Mouse (Mus musculus) layer of hippocampus, postnatal 25 days (tissue): ENCODE measurements around the gene Tssk1. TPM values are rescaled to one million over a fixed set of nuclear protein-coding genes. Genes with fewer than 3 reads are reported as not detected.

Experiments
- DNase-seq, 2 experiments: peaks; one replicate each; pipeline ENCODE4 v3.0.0; 2022; ENCODE audit warnings: mixed read lengths in 2 of 2, low spot score in 1 of 2; ENCODE audit errors: extremely low spot score in 1 of 2
- total RNA-seq, 2 experiments: library from RNA; stranded (reverse); gene quantifications; 2 replicates each; pipeline ENCODE4 v1.2.3; 2021

Gene Tssk1
- total RNA-seq: under 1 TPM in 1 of 2 experiments, not detected in 1; 0.15 TPM

DNA sequence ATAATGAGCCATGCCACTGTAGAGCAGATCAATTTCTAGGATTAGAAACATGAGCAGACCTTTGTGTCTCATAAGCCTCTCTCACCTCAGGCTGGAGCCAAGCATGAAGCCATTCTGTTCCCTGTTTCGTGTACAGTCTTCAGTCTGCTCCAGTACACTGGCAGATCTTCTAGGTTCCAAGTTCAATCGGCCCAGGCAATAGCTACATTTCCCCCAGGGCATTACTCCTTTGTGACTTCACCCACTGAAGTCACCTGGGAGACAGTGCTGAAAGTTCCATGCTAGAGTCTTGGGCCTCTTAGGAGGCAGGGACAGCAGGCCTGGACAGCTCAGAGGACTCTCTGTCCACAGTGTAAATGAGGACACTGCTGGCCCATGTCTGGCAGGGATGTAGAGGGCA, at the start of gene Tssk1:
Tssk1 (plus strand) TSS at position 301 of the 400 bp plus-strand sequence.
- no peak for DNase-seq

DNA sequence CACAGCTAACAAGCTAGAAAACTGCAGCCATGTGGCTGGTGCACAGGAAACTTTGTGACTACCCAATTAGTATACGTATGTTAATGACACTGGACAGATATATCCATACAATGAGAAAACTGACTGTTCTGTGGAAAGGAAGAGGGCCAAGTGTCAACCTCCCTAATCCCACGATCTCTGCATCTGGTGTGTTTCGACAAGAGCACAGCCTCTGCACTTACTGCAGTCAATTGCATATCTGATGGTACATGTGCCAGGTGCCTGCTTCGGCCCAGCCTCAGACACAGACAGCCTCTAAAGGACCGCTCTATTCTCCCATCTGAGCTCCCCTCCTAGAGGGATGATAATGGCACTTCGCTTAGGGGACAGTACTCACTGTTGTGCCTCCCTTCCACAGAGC, 45.6 kb upstream of the Tssk1 start:
- no peak for DNase-seq

DNA sequence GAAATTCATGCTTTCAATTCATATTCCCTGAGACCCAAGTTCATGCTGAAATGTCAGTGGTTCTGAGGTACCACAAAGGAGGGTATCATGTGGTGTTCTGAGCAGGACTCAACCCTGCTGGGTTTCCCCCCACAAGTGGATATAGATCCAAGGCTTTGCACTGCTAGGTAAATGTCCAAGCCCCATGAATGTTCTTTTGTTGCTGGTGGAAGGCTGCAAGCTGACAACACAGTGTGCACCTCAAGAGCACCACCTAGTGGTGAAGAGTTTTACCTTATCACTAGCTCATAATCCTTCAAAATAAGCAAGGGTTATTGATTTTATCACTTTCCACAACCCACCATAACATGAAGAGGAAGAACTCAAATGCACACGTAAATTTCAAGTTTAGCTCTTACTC, 45.1 kb upstream of the Tssk1 start:
- DNase-seq: peak in 1 of 2 experiments; percentile 40

DNA sequence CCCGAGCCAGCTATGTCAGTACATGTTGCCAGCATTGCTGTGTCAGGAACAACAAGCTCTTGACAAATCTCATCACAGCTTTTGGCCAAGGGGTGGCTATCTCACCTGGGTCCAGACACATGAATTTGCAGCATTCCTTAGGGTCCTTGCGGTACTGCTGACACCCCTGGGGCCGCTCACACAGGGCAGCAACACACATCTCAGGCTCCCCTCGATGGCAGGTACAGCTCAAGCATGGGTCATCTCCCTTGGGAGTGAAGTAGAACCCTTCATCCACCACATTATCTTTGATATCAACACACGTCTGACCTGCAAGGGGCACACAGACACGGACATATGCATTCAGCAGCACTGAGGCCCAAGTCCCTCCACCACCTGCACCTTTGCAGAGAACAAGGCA, 44.5 kb upstream of the Tssk1 start:
- no peak for DNase-seq

DNA sequence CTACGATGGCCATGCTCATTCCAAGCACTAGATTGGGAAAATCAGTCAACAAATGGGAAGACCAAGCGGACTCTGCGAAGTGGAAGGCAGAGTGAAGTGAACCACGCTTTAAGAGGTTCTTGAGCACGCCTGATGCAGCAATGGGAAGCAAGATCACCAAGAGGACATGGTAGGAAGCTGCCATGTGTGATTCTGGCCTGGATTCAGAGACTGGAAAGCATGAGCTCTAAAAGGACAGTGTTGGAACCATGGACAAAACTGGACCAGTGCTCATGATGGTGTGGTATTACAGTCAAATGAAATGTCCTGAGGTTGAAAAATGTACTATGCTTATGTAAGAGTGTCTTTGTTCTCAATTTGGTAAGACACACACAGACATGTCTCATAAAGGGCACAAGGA, 42.7 kb upstream of the Tssk1 start:
- no peak for DNase-seq

DNA sequence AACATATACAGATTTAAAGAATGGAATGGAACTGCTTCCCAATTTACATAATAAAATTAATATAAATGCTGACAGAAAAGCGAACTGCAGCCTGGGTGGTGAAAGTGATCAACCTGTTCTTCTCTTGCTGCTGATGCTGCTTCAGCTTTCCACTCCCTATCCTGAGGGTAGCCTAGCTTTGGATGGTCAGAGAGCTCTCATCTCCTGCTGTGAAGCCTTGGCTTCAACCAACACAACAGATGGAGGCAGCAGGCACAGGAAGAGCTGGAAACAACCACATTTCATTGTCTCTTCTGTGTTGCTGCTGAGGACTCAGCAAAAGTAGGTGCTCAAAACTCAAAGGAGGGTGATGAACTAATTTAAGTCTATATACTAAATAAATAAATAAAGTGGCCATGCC, 42.2 kb upstream of the Tssk1 start:
- no peak for DNase-seq

DNA sequence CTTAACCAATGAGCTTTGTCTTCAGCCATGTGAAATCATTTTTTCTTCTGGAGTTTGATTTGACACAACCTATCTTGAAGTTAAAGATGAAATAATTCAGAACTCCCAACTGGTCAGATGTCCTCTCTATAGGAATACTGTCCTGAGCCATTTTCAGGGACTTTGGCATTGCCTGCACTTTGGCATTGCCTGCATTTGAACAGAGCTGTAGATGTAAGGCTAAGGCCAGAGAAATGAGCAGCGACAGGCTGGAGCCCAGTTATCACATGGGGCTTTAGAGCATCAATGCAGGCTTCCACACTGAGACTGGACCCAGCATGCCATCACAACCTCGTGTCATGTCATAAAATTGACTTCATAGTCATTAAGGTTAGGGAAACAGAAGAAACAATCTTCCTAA, 40.8 kb upstream of the Tssk1 start:
- no peak for DNase-seq

DNA sequence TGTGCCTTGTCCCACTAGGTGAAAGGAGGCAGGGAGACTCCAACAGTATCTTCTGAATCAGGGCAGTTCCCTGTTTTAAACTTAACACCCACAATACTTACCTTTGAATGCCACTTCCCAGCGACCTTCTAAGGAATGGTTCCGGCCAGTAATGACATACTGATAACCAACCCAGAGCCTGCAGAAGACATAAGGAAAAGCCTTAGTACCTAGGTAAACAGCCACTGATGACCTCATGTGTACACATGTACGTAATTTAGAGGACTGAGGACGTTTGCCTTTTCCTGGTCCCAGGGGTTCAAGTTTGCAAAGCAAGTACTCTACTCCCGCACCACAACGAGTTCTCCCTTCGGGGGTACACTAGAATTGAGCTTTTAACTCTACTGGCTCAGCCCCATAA, 36.9 kb upstream of the Tssk1 start:
- no peak for DNase-seq

DNA sequence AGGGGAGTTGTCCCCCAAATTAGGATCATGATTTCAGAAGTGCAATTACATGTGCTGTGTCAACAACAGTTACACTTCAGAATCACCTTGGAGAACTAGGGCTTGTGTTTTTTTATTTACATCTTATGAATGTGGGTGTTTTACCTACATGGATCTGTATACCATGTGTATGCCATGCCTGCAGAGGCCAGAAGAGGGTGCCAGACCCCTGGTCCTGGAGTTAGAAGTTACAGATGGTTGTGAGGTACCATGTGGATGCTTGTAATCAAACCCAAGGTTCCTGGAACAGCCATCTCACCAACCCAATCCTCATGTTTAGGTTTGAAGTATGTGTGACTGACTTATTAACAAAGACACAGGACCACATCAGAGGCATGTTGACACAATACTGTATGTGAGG, 35.4 kb upstream of the Tssk1 start:
- no peak for DNase-seq

DNA sequence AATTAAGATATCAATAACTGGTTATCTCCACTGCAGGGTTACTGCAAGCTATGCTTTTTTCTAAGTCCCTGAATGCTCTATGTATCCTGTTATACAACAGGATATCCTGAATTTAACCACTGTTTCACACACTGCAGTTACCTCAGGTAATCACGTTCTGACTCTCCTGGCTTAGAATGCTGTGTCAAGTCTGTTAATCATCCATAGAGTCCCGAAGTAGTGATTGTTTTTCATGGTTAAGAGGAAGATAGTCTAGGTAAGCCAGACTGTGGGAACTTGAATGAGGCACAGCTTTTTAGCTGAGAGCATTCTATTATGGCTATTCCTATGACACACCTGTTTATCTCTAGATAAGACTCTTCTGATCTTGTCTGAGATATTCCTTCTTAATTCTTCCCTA, 28.7 kb upstream of the Tssk1 start:
- no peak for DNase-seq

DNA sequence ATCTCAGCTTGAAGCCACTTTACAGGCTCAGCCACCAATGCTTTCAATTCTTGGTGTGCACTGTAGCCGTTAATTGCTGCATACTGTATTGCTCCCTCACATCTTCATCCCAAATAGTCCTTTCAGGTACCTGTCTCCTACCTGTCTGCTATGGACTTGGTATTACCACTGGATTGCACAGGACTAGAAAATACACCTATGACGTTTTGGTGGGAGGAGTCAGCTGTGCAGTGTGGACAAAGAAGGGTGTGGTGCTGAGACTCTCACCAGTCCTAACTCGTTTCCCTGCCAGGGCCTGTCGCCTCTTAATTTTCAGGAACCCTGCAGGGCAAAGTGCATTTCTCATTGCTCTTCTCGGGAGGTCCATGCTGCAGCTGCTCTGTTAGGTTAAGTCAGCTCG, 28.3 kb upstream of the Tssk1 start:
- no peak for DNase-seq

DNA sequence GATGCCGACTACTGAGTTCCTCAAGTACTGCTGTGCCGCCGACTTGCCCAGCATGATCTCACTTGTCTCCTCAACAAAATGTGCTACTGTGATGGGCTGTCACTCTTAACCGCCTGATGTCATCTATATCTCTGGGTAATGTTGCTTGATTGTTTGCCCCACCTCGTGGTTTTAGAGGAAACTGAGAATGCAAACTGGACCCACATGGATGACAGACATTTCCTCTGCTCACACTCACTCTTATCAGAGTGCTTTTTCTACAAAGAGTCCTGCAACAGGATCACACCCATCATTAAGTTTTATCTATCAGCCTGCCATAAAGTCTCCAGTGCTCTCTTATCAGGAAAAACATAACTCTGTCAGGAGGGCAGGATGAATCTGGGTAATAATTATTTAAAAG, 22.8 kb upstream of the Tssk1 start:
- DNase-seq: no peak

DNA sequence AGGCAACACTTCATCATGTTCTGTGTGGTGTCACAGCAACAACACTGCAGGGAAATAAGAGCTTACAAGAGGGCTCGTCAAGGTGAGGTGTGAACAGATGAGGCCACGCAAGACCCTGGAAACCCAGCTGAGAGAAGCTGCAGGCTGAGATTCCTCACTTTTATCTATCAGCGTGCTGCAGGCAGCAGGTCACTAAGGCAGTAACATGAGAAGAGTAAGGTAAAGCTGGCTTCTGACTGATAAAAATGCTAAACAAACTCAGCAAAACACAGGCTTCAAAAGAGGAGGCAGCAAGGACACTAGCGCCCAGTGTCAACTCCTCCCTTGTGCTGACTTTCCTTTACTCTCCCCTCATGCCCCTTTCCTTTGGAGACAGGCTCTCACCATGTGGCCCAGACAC, 21.0 kb upstream of the Tssk1 start:
- no peak for DNase-seq

DNA sequence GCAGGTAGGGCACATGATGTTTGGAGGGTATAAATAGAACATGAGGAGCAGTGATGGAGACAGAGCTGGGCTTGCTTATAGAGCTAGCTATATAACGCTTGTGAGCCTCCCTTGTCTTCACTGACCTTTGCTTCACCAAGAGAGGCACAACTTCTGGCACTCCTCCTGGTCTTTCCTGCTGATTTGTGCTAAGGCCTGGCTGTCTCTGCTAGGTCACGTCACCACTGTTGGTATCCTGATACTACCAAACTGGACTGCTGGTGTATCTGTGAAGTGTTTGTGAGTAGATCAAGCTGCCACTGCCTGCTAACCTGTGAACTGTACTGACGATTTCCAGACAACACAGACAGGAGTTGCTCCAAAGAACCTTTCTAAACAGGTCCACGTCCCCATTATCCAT, 18.8 kb upstream of the Tssk1 start:
- no peak for DNase-seq

DNA sequence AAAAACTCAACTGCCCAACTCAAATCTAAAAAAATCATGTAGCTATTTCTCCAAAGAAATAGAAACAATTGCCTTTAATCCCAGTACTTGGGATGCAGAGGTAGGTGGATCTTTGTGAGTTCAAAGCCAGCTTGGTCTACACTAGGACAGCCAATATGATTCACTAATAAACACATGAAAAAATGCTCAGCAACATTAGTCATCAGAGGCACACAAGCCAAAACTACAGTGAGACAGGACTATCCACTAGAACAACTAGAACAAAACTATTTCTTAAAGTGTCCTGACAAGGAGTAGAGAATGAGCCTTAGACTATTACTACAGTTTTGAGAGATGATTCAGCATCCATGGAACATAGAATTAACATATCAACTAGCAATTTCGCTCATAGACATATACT, 17.9 kb upstream of the Tssk1 start:
- no peak for DNase-seq

DNA sequence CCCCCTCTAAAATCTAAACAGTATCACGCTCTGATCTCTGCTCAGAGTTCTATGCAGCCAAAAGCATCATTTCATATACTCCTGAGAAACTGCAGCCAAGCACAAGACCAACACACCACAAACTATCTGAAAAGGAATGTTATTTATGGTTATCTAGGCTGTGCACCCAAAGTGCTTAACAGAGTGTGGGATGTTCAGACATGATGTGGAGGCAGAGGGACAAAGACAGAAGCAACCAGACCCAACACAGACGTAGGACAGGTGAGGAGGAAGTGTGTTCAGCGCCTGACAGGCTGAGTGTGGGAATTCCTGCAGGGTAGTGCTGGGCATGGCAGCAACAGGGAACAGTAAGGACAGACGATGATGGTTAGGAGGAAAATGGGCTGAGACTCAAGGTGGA, 14.5 kb upstream of the Tssk1 start:
- DNase-seq: no peak

DNA sequence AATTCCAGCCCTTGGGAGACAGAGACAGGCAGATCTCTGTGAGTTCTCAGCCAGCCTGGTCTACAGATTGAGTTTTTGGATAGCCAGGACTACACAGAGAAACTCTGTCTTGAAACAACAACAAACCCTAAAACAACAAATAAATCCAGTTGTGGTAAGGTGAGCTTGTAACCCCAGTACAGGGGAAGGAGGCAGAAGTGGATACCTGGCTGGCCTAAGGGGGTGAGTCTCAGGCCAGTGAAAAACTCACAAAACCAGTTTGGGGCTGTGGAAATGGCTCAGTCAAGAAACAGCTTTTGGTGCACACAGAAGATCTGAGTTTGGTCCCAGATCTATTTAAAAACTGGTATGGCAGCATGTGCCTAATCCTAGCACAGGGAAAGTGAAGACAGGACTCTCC, 11.8 kb upstream of the Tssk1 start:
- no peak for DNase-seq

DNA sequence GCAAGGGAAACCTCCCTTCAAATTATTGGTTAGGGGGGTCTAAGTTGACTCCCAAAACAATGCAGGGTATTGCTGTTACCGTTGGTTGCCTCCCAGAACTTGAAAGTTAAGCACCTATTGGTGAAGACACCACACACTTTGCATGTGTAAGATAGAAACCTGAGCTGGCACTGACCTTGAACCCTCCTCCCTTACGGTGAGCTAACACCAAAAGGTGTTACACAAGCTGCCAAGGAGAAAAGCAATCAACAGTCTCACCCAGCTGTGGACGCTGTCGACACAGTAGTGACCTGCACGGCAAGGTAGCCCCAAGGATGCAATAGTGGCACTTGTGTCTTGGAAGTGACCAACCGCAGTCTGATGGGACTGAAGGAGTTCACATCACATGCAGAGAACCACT, 9.9 kb upstream of the Tssk1 start:
- DNase-seq: no peak

DNA sequence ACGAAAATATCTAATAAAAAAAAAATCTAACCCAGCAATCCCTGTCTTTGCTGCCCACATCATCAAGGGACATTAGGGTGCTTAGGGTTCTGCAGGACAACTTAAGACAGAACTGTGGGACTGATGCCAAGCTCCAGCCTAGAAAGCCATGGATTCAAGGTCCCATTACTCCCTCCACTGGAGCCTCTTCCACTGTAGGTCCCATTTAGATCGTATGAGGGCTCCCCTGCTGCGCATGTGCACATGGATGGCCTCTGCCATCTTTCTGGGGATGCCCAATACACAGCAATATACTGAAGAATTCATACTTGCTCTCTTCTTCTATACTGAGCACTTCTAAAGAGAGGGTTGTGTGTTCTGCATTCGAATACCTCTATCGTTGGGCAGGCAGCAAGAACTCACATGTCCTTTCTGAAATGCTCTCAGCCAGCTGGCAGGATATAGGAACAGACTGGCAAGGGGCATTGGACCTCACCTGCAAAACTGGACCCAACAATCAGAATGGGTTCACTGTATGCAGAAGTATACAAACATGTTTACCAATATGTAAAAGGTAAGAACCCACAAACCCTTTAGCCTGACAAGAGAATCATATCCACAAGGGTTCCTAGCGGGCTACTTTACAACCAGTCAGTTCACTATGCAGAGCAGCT, 4.2 kb upstream of the Tssk1 start:
- DNase-seq: no peak

DNA sequence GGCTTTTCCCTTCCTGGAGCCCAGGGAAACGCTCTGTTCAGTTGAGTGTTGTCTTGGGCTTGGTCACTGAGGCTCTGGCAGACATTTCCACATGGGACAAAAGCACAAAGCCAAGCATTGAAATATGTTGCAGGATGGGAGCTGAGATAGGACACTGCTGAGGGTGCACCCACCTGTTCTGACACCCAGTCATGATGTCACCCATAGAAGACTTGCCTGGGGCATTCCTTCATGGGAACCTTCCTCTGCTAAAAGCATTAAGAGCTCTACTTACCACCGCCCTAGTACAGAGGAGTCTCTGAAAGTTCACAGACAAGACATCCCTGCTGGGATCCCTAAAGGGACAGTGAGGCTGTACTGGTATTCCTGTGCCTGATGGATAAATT, 3.7 kb upstream of the Tssk1 start:
- no peak for DNase-seq

DNA sequence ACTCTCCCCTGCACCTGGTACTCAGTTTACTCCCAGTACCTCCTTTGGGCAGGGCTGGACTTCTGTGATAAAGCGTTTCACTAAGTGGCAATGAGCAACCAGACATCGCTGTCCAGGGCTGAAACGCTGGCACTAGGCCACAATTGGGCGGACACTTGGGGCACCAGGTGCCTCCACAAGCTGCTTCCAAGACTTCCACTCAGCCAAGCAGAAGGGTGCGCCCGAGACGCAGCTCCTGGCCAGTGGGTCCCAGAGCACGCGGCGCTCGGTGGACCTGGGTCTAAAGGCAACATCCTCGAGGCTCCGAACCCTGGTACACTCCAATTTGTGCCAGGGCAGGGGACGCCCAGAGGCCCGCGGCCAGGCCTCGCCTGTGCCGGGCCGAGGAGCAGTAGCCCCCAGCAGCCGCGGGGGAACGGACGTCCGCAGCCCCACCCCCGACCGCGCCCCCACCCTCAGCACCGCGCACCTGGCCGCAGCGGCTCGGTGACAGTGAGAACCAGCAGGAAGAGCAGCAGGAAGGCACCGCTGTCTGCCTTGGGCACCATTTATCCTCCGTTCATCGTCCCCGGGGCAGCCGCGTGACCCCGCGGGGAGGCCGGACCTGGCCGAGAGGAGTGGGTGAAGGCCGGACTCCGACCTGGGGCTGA, 3.0 kb upstream of the Tssk1 start:
- peak; percentile 33 to 44 for DNase-seq

DNA sequence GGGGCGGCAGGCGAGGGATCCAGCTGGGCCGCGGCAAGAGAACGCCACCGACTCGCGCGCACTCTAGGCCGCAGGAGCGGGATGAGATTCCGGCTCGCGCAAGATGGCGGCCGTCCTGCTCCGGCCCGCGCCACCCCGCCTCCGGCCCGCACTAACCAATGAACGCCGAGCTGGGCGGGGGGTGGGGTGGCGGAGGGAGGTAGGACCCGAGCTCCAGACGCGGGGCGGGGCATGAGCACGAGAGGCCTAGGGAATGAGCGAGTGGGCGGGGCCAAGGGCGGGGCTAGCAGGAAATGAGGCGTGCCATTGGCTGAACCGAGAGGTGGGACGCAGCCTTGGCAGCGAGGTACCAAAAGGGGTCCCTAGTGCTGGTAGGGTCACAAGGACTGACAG, 2.5 kb upstream of the Tssk1 start, which contains the start of gene Gm20518:
Gm20518 (minus strand) TSS at position 105 of the 393 bp plus-strand sequence.
- DNase-seq: peak; percentile 91 to 95

DNA sequence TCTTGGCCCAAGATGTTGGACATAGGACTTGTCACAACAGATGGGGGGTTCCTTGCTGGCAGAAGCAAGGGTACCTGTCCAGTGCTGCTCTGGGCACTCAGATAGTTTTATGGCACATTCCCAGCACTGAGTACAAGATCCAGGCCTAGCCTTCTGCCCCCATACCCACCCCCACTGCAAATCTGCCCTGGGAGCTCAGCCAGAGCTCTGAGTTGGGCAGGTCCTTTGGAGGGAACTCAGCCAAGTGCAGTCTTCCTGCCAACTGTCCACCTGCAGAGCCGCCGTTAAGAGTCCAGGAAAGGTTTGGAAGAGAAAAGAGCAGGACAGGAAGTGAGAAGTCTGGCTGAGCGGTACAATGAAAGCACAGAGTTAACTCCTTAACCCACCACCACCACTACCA, 1.4 kb upstream of the Tssk1 start:
- DNase-seq: no peak
